ENCODE assay signal across 34 mouse cellular contexts in the genomic region with DNA sequence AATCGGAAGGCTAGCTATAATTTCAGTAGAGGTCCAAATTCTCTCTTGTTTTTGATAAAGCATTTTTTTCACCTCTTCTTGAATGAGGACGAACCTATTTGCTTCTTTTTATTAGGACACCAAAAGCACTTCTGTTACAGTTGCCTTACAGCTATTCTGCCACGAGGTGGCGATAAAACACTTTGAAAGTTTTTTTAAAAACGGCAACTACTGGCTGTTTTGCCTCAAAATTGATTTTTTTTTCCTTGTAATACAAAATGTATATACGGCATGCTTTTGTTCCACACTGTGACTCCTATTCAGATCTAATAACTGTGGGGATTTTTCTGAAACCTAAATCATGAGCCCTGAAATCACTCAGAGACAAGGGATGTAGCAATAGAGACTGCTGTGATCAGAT. TPM values are rescaled to one million over a fixed set of nuclear protein-coding genes. Genes with fewer than 3 reads are reported as not detected.
A peak's percentile ranks its signal among the peaks of the same experiment; 100 is the strongest.
DNase-seq lines count a peak whose midpoint lies in the region; ATAC-seq and TF ChIP-seq lines count a peak whose summit lies in the region.
"Not testable (repeated sequence)": the region's sequence is repeated elsewhere in the genome, so short reads cannot be mapped to it uniquely, and the experiment has no call there.
"Had no signal": no experiment of that assay in that cellular context is flagged by ENCODE, and none has a peak within 500 bp of the region (broad histone marks: within the 10 kb centered on the region; RNA-seq: fewer than 3 reads in every experiment).

No protein-coding gene starts in this region.

- TF ChIP-seq EP300 in CH12.LX (IDR thresholded peaks at IDR 0.05; ENCODE audit: low read length), result not testable (repeated sequence)

- H3K4me1 ChIP-seq in CH12.LX (ENCODE audit: control insufficient read depth in 1 of 2, insufficient read depth in 2 of 2); forebrain, embryonic 14.5 days (ENCODE audit: control insufficient read depth, insufficient read depth, low read length); hindbrain, embryonic 14.5 days (replicated peaks; ENCODE audit: control insufficient read depth, insufficient read depth, low read length); liver, adult 2 months (ENCODE audit: control insufficient read depth, insufficient read depth, low read length); midbrain, embryonic 14.5 days (ENCODE audit: control insufficient read depth, insufficient read depth, low read length): not testable (repeated sequence)

- not testable (repeated sequence) for H3K4me2 ChIP-seq in CH12.LX (ENCODE audit: insufficient read depth, low read depth, poor library complexity, severe bottlenecking); forebrain, embryonic 14.5 days (ENCODE audit: low read length); hindbrain, embryonic 14.5 days (replicated peaks); midbrain, embryonic 14.5 days (ENCODE audit: low read length)

- in situ Hi-C loops in CH12.LX (cut with MboI; ENCODE audit: low pct_ligation_motif_present, low pct_unique_long_range_greater_than_20kb, low sequenced_read_pairs), result not testable (repeated sequence)

- H3K79me2 ChIP-seq in CH12.LX (replicated peaks; ENCODE audit: control insufficient read depth, extremely low read depth, insufficient read depth, poor library complexity, severe bottlenecking); liver, adult 2 months (ENCODE audit: control insufficient read depth, insufficient read depth, low read length): not testable (repeated sequence)

- ATAC-seq in forebrain, embryonic 14.5 days; hindbrain, embryonic 14.5 days (ENCODE audit: low FRiP score); midbrain, embryonic 14.5 days (ENCODE audit: low FRiP score, low TSS enrichment): not testable (repeated sequence)

- H3K27me3 ChIP-seq in CH12.LX (replicated peaks); forebrain, embryonic 14.5 days (replicated peaks; ENCODE audit: control insufficient read depth, insufficient read depth, low read length); hindbrain, embryonic 14.5 days (ENCODE audit: control insufficient read depth, insufficient read depth, low read length); liver, adult 2 months (ENCODE audit: control insufficient read depth, insufficient read depth, low read length); midbrain, embryonic 14.5 days (ENCODE audit: control insufficient read depth, insufficient read depth, low read length): not testable (repeated sequence)

- not testable (repeated sequence) for H3K27ac ChIP-seq in CH12.LX (ENCODE audit: insufficient read depth, low read depth); forebrain, embryonic 14.5 days (ENCODE audit: low read depth, low read length); hindbrain, embryonic 14.5 days; liver, adult 2 months (replicated peaks; ENCODE audit: insufficient read depth, low read depth, low read length); midbrain, embryonic 14.5 days (replicated peaks; ENCODE audit: low read depth, low read length)

- WGBS in forebrain, embryonic 14.5 days, result 41% methylated on average over 6 of the region's 6 CpGs
- 31% methylated on average over 6 of the region's 6 CpGs for WGBS in hindbrain, embryonic 14.5 days
- 15% methylated on average over 6 of the region's 6 CpGs for WGBS in liver, adult 2 months
- 27% methylated on average over 6 of the region's 6 CpGs for WGBS in midbrain, embryonic 14.5 days

- not testable (repeated sequence) for H3K36me3 ChIP-seq in CH12.LX (replicated peaks in 1 of 2; ENCODE audit: control insufficient read depth in 1 of 2, insufficient read depth in 1 of 2, low read length in 1 of 2); forebrain, embryonic 14.5 days (ENCODE audit: control insufficient read depth, insufficient read depth, low read length); hindbrain, embryonic 14.5 days (replicated peaks; ENCODE audit: control insufficient read depth, insufficient read depth); liver, adult 2 months (ENCODE audit: control insufficient read depth, insufficient read depth, low read length); midbrain, embryonic 14.5 days (ENCODE audit: control insufficient read depth, insufficient read depth, low read length)

- H3K9ac ChIP-seq in CH12.LX (ENCODE audit: insufficient read depth, low read depth); forebrain, embryonic 14.5 days (ENCODE audit: low read length); hindbrain, embryonic 14.5 days; liver, adult 2 months (ENCODE audit: low read depth, low read length); midbrain, embryonic 14.5 days (replicated peaks; ENCODE audit: low read length): not testable (repeated sequence)

- not testable (repeated sequence) for H3K4me3 ChIP-seq in CH12.LX (replicated peaks in 1 of 3; ENCODE audit: low read depth in 2 of 3, low read length in 2 of 3, poor library complexity in 1 of 3); forebrain, embryonic 14.5 days (ENCODE audit: low read depth, low read length); hindbrain, embryonic 14.5 days (replicated peaks; ENCODE audit: low read length); liver, adult 2 months (ENCODE audit: insufficient read depth, low read depth, low read length); midbrain, embryonic 14.5 days (replicated peaks; ENCODE audit: low read depth, low read length)

- not testable (repeated sequence) for TF ChIP-seq RAD21 in CH12.LX (IDR thresholded peaks at IDR 0.05; ENCODE audit: low read depth, low read length)

- not testable (repeated sequence) for DNase-seq in CH12.LX (ENCODE audit: extremely low read depth)
- DNase-seq in adrenal gland, postnatal 10 days, result peak; percentile 6
- peak; percentile 10 for DNase-seq in forebrain, embryonic 14.5 days (ENCODE audit: low spot score)
- peak; percentile 23 for DNase-seq in hindbrain, embryonic 14.5 days (ENCODE audit: low spot score)
- DNase-seq in layer of hippocampus, adult 11-12 months (ENCODE audit: low spot score), result peak; percentile 8
- peak; percentile 7 for DNase-seq in liver, adult 2 months (ENCODE audit: extremely low read depth, low read depth, low spot score)
- peak; percentile 8 for DNase-seq in midbrain, embryonic 14.5 days
- peak; percentile 8 to 19 for DNase-seq in right cerebral cortex, adult 2 months (ENCODE audit: low spot score in 2 of 2)

- dilution Hi-C loops in CH12.LX (cut with MboI; ENCODE audit: extremely low pct_ligation_motif_present, extremely low pct_unique_long_range_greater_than_20kb, low sequenced_read_pairs), result not testable (repeated sequence)

- peak in 1 of 2 experiments; percentile 9; a peak in 1 of 4 replicates for TF ChIP-seq CTCF in CH12.LX (conservative IDR thresholded peaks at IDR 0.05 in 1 of 2, IDR thresholded peaks at IDR 0.05 in 1 of 2; ENCODE audit: low read depth in 2 of 2, low read length in 2 of 2)
- not testable (repeated sequence) for TF ChIP-seq CTCF in liver, adult 2 months (IDR thresholded peaks at IDR 0.05; ENCODE audit: low read depth, low read length)

- H3K9me3 ChIP-seq in CH12.LX (replicated peaks; ENCODE audit: low read length); forebrain, embryonic 14.5 days (replicated peaks; ENCODE audit: control insufficient read depth, low read length); hindbrain, embryonic 14.5 days (ENCODE audit: control insufficient read depth, low read length); midbrain, embryonic 14.5 days (ENCODE audit: control insufficient read depth, low read length): not testable (repeated sequence)

- TF ChIP-seq POLR2A in CH12.LX (IDR thresholded peaks at IDR 0.05; ENCODE audit: low read depth, low read length); liver, adult 2 months (IDR thresholded peaks at IDR 0.05; ENCODE audit: extremely low read depth, insufficient read depth, low read length): not testable (repeated sequence)

TF ChIP-seq in CH12.LX, 34 proteins besides CTCF, POLR2A, EP300 and RAD21:
- TF ChIP-seq ZNF384 (IDR thresholded peaks at IDR 0.05; ENCODE audit: low read depth, low read length), result peak; percentile 37; the same call in 1 of the 2 replicates

RNA-seq across cellular contexts. Expression of a gene that starts 11.2 kb away (rescaled TPM):
- total RNA-seq in CH12.LX (2012; rRNA removed) (not detected in 2 replicates), CH12.LX (2014; rRNA removed) (not detected in 2 replicates)
- polyA plus RNA-seq in CH12.LX (2012; ENCODE audit: insufficient read length, low read depth), result not detected in 2 replicates
- total RNA-seq in adrenal gland, postnatal 10 days (2021), result not detected
- polyA plus RNA-seq in forebrain, embryonic 14.5 days (2014; fragmentation: Nextera tagmentation; extraction: Ambion mirVana), result not detected in 2 replicates
- not detected in 2 replicates for polyA plus RNA-seq in hindbrain, embryonic 14.5 days (2014; fragmentation: Nextera tagmentation; extraction: Ambion mirVana)
- total RNA-seq in liver, adult 2 months (2014; rRNA removed), result not detected in 2 replicates
- polyA plus RNA-seq in liver, adult 2 months (2012; rRNA removed), result not detected in 2 replicates
- polyA plus RNA-seq in midbrain, embryonic 14.5 days (2014; fragmentation: Nextera tagmentation; extraction: Ambion mirVana), result not detected in 2 replicates
- total RNA-seq: adrenal gland, adult 18-20 months; adrenal gland, postnatal 36 days; G1E; gastrocnemius, adult 8-10 months; heart, postnatal 14 days; layer of hippocampus, adult 18-20 months; layer of hippocampus, postnatal 14 days; left cerebral cortex, adult 8-10 months; left cerebral cortex, postnatal 4 days; megakaryocyte, adult 5-6 weeks; monocyte, adult 5-6 weeks had no signal
- polyA plus RNA-seq: brain, embryonic 14.5 days; cerebellum, adult 2 months; embryonic facial prominence, embryonic 12.5 days; forebrain, embryonic 15.5 days; G1E; gonadal fat pad, adult 2 months; heart, embryonic 14.5 days; hindbrain, embryonic 10.5 days; hindbrain, embryonic 16.5 days; intestine, embryonic 15.5 days; limb, embryonic 15.5 days; liver, embryonic 14.5 days; lung, embryonic 15.5 days; midbrain, embryonic 12.5 days; neural tube, embryonic 15.5 days; thymus, postnatal 0 days had no signal

RNA-seq across cellular contexts. Expression of a gene that starts 26.8 kb away (rescaled TPM):
- total RNA-seq in CH12.LX (2012; rRNA removed) (not detected in 2 replicates), CH12.LX (2014; rRNA removed) (not detected in 2 replicates)
- not detected in 2 replicates for polyA plus RNA-seq in CH12.LX (2012; ENCODE audit: insufficient read length, low read depth)
- total RNA-seq in adrenal gland, postnatal 10 days (2021), result not detected
- not detected in 2 replicates for polyA plus RNA-seq in forebrain, embryonic 14.5 days (2014; fragmentation: Nextera tagmentation; extraction: Ambion mirVana)
- not detected in 2 replicates for polyA plus RNA-seq in hindbrain, embryonic 14.5 days (2014; fragmentation: Nextera tagmentation; extraction: Ambion mirVana)
- not detected in 2 replicates for total RNA-seq in liver, adult 2 months (2014; rRNA removed)
- polyA plus RNA-seq in liver, adult 2 months (2012; rRNA removed), result not detected in 2 replicates
- not detected in 2 replicates for polyA plus RNA-seq in midbrain, embryonic 14.5 days (2014; fragmentation: Nextera tagmentation; extraction: Ambion mirVana)
- total RNA-seq: adrenal gland, adult 18-20 months; adrenal gland, postnatal 36 days; gastrocnemius, adult 8-10 months; heart, postnatal 14 days; layer of hippocampus, adult 18-20 months; layer of hippocampus, postnatal 14 days; left cerebral cortex, adult 8-10 months; left cerebral cortex, postnatal 4 days; megakaryocyte, adult 5-6 weeks; monocyte, adult 5-6 weeks had no signal
- polyA plus RNA-seq: brain, embryonic 14.5 days; embryonic facial prominence, embryonic 12.5 days; forebrain, embryonic 15.5 days; G1E; gonadal fat pad, adult 2 months; heart, embryonic 14.5 days; hindbrain, embryonic 10.5 days; hindbrain, embryonic 16.5 days; intestine, embryonic 15.5 days; limb, embryonic 15.5 days; liver, embryonic 14.5 days; lung, embryonic 15.5 days; midbrain, embryonic 12.5 days; neural tube, embryonic 15.5 days; thymus, postnatal 0 days had no signal
